Mouse (Mus musculus) bone marrow macrophage, adult 2 months (primary cell): ENCODE measurements around the gene Ergic2.

Source experiments
- CTCF ChIP-seq: IDR thresholded peaks from 2 replicates; pipeline ENCODE4 v1.5.1; 2012; ENCODE audit warnings: low read depth, mild to moderate bottlenecking, low read length, moderate library complexity
- POLR2A ChIP-seq: IDR thresholded peaks from 2 replicates; pipeline ENCODE4 v1.6.1; 2012; ENCODE audit warnings: mild to moderate bottlenecking, low read depth, low read length, borderline replicate concordance

DNA sequence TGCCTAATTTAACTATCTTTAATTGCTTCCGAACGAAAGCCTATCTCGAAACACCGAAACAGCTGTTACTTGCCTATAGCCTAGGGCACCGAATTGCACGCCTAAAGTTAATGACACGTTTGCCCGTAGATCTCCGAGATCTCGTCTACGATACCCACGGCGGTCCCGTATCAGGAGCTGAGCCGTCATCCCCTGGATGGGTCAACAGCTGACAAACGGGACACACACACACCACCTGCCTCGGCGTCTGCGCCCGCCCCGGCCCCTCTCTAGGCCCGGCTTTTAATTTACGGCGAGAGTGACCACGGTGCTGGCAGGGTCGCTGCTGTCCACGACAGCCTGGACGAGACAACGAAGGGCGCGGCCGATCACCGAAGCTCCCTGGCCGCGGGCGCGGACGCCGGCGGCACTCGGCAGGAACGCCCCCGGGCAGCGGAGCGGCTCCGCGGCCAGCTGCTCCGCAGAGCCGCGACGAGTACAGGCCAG is 740 bp downstream of the Ergic2 start:
- TF ChIP-seq POLR2A (no peak), CTCF (no peak)
